Mouse (Mus musculus): ENCODE data around the gene Rab25.

DNA sequence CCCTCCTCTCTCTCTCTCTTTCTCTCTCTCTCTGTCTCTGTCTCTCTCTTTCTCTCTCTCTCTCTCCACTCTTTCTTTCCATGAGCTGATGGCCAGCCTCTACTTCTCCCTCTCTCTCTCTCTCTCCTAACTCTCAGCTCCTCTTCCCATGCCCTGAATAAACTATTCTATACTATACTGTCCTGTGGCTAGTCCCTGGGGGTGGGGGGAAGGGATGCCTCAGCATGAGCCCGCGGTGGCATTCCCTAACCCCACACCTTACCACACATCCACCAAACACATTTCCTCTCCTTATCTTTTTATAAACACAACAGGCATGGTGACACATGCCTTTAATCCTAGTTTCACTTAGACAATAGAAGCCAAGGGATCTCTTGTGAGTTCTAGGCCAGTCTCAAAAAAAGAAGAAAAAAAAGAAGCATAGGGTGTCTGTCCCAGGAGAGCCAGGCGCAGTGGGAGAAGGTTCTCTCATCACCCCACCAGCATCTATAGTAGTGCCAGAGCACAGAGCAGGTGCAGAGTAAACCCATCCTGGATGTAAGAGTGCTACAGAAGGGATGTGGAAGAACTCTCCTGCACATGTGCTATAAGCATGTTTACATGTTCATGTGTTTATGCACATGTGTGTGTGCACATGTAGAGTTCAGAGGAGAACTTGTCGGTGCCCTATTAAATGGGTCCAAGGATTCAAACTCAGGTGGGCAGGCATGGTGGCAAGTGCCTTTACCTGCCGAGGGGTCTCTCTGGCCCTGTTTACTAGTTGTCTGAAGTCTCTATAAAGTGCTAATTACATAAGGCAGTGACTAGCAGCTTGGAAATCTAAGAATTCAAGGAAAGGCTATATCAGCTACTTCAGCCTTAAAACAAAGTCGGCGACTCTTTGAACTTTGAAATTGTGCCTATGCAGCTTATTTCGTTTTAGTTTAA lies 30.7 kb upstream of the Rab25 start:
- TF ChIP-seq CTCF (IDR thresholded peaks at IDR 0.05; ENCODE audit: borderline replicate concordance, control insufficient read depth, extremely low read depth, insufficient read depth, low read length, poor library complexity) = no peak
- TF ChIP-seq POLR2A (IDR thresholded peaks at IDR 0.05; ENCODE audit: control insufficient read depth, extremely low read depth, insufficient read depth, low read length, poor library complexity) = no peak

All from thymus, adult 2 months (tissue).